Mouse (Mus musculus) cerebellum, adult 11 months (tissue): Measurements from ENCODE around the gene BC030499.
A peak's percentile ranks its signal among the peaks of the same experiment; 100 is the strongest.

ENCODE experiments used
- DNase-seq: peaks from one replicate; pipeline ENCODE4 v3.0.0; 2022

BC030499 gene

GRCm38 (mm10) chr11:78310861-78311511 lies 20.3 kb downstream of the BC030499 start:
- DNase-seq: no peak

- DNase-seq: no peak
Measured at GRCm38 (mm10) chr11:78313662-78314061, 23.0 kb downstream of the BC030499 start.

GRCm38 (mm10) chr11:78318411-78318810 lies 27.8 kb downstream of the BC030499 start:
- no peak for DNase-seq

- no peak for DNase-seq
Measured at GRCm38 (mm10) chr11:78322076-78322831, 31.6 kb downstream of the BC030499 start.

GRCm38 (mm10) chr11:78322860-78323259 lies 32.2 kb downstream of the BC030499 start, which contains the start of gene Aldoc:
Gene Aldoc, plus strand, starts transcription at chr11:78322968.
- peak; percentile 89 for DNase-seq

- DNase-seq: peak; percentile 55
Measured at GRCm38 (mm10) chr11:78324000-78324785, 33.6 kb downstream of the BC030499 start.

- no peak for DNase-seq
Measured at GRCm38 (mm10) chr11:78324965-78325364, 34.3 kb downstream of the BC030499 start.

GRCm38 (mm10) chr11:78327215-78327614 lies 36.6 kb downstream of the BC030499 start:
- DNase-seq: no peak

GRCm38 (mm10) chr11:78327634-78328511 lies 37.2 kb downstream of the BC030499 start, which contains the start of gene Pigs:
Gene Pigs, plus strand, starts transcription at chr11:78328415.
- DNase-seq: peak; percentile 97

- DNase-seq: no peak
Measured at GRCm38 (mm10) chr11:78328512-78329056, 37.9 kb downstream of the BC030499 start.

- DNase-seq: no peak
Measured at GRCm38 (mm10) chr11:78332676-78333075, 42.0 kb downstream of the BC030499 start.

GRCm38 (mm10) chr11:78333992-78334391 lies 43.4 kb downstream of the BC030499 start:
- no peak for DNase-seq

GRCm38 (mm10) chr11:78337040-78337439 lies 46.4 kb downstream of the BC030499 start:
- DNase-seq: no peak

GRCm38 (mm10) chr11:78341702-78342101 lies 51.1 kb downstream of the BC030499 start:
- DNase-seq: no peak

- DNase-seq: peak; percentile 73
Measured at GRCm38 (mm10) chr11:78343381-78344327, 53.0 kb downstream of the BC030499 start, which contains the start of gene Unc119. Gene Unc119, plus strand, starts transcription at chr11:78343482.

GRCm38 (mm10) chr11:78344328-78344889 lies 53.8 kb downstream of the BC030499 start:
- no peak for DNase-seq

GRCm38 (mm10) chr11:78344890-78345715 lies 54.5 kb downstream of the BC030499 start:
- DNase-seq: no peak

GRCm38 (mm10) chr11:78345801-78346200 lies 55.2 kb downstream of the BC030499 start:
- no peak for DNase-seq
